Mouse (Mus musculus) hindbrain, embryonic 13.5 days (tissue): ENCODE measurements around the gene Rusc1. TPM values are rescaled to one million over a fixed set of nuclear protein-coding genes. Genes with fewer than 3 reads are reported as not detected.
A peak's percentile ranks its signal among the peaks of the same experiment; 100 is the strongest.

Experiments used
- ATAC-seq: fragments of 200-750 bp; cut with Nextera tagmentation; 2 replicates; pipeline ENCODE4 v1.8.0; 2017; ENCODE audit warnings: moderate TSS enrichment; ENCODE audit not compliant: low FRiP score
- H3K27ac ChIP-seq: fragments of 300-500 bp; sonication (generic); 2 replicates; pipeline ENCODE4 v1.5.1; 2015; ENCODE audit warnings: inconsistent platforms, mild to moderate bottlenecking, moderate library complexity
- H3K27me3 ChIP-seq: fragments of 300-500 bp; sonication (generic); 2 replicates; pipeline ENCODE4 v1.6.1; 2015; ENCODE audit warnings: mild to moderate bottlenecking, inconsistent platforms
- H3K36me3 ChIP-seq: fragments of 300-500 bp; sonication (generic); 2 replicates; pipeline ENCODE4 v1.6.1; 2015; ENCODE audit warnings: mild to moderate bottlenecking, inconsistent platforms
- H3K4me1 ChIP-seq: fragments of 300-500 bp; sonication (generic); replicated peaks from 2 replicates; pipeline ENCODE4 v1.6.1; 2015; ENCODE audit warnings: inconsistent platforms
- H3K4me2 ChIP-seq: fragments of 300-500 bp; sonication (generic); 2 replicates; pipeline ENCODE4 v1.6.1; 2015; ENCODE audit warnings: inconsistent platforms, mild to moderate bottlenecking, moderate library complexity
- H3K4me3 ChIP-seq: fragments of 300-500 bp; sonication (generic); 2 replicates; pipeline ENCODE4 v1.5.1; 2015; ENCODE audit warnings: mild to moderate bottlenecking, inconsistent platforms
- H3K9ac ChIP-seq: fragments of 300-500 bp; sonication (generic); 2 replicates; pipeline ENCODE4 v1.6.1; 2015; ENCODE audit warnings: mild to moderate bottlenecking, inconsistent platforms
- H3K9me3 ChIP-seq: fragments of 300-500 bp; sonication (generic); 2 replicates; pipeline ENCODE4 v1.6.1; 2016; ENCODE audit warnings: inconsistent platforms
- WGBS: fragments of 180-500 bp; shearing (Covaris S2); methylation state at CpG from one replicate; pipeline ENCODE4 v1.1.7; 2015; 5-methylcytosine and 5-hydroxymethylcytosine counted together
- polyA plus RNA-seq: library from polyadenylated mRNA; unstranded; fragments of >200 nt; fragmentation: Nextera tagmentation; extraction: Ambion mirVana; gene quantifications from 2 replicates; pipeline ENCODE4 v1.2.1, GENCODE M21; 2015

Rusc1 gene
- polyA plus RNA-seq, 1 experiment from 2014 or later, result 74.5 TPM

DNA sequence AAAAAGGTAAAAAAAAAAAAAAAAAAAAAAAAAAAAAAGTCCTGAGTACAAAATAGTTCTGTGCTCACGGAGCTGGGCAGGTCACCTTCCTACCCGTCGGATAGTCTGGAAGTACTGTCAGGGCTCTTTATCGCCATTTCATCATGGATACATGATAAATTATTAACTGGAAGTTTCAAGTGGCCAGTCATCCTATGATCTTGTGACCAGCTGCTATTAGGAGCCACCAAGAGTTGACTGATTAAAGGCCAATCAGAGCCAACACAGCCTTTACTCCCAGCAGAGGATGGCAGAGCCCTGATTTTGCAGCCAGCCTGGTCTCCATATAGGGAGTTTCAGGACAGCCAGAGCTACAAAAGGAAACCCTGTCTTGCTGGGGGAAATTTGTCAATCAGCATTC, 19.9 kb upstream of the Rusc1 start:
- WGBS, result 89% methylated on average over 4 of the region's 4 CpGs
- H3K9ac ChIP-seq, result no peak overlapping the region
- no peak overlapping the region for H3K27ac ChIP-seq
- no peaks in the 10 kb centered on the region for H3K4me1 ChIP-seq
- no peak overlapping the region for H3K4me3 ChIP-seq
- H3K9me3 ChIP-seq, result no peaks in the 10 kb centered on the region
- no peak for ATAC-seq
- no peaks in the 10 kb centered on the region for H3K36me3 ChIP-seq
- no peaks in the 10 kb centered on the region for H3K27me3 ChIP-seq
- no peak overlapping the region for H3K4me2 ChIP-seq

DNA sequence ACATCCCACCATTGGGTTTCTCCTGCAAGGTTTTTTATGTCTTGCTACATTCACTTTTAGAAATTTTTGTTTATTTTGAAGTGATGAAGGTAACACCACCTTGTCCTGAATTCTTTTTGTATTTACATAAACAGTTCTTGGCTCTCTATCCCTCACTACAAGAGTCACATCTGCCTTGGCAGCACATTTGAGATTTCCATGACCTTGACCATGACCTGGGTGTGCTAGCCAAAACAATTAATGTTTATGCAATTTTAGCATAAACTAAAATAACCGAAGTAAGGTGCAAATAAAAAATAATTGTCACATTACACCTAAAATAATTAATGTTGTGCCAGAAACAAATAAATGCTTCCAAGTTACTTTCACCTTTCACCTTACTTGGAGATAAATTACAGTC, 15.0 kb upstream of the Rusc1 start:
- H3K27me3 ChIP-seq, result no peaks in the 10 kb centered on the region
- WGBS, result 76% methylated on average over 1 of the region's 1 CpGs
- H3K36me3 ChIP-seq, result no peaks in the 10 kb centered on the region
- no peak overlapping the region for H3K4me2 ChIP-seq
- H3K9ac ChIP-seq, result no peak overlapping the region
- no peak overlapping the region for H3K4me3 ChIP-seq
- H3K27ac ChIP-seq, result no peak overlapping the region
- no peaks in the 10 kb centered on the region for H3K9me3 ChIP-seq
- no peaks in the 10 kb centered on the region for H3K4me1 ChIP-seq
- no peak for ATAC-seq

GRCm38 (mm10) chr3:89107545-89107944, 14.4 kb upstream of the Rusc1 start:
- Histone ChIP-seq H3K9ac (no peak overlapping the region), H3K36me3 (no peaks in the 10 kb centered on the region), H3K27me3 (no peaks in the 10 kb centered on the region), H3K27ac (no peak overlapping the region), H3K4me1 (peaks cover 2% of the 10 kb centered on the region; the same call in 1 of the 2 replicates), H3K4me3 (no peak overlapping the region), H3K9me3 (no peaks in the 10 kb centered on the region), H3K4me2 (no peak overlapping the region)
- 73% methylated on average over 3 of the region's 3 CpGs for WGBS
- no peak for ATAC-seq

GRCm38 (mm10) chr3:89106881-89107280, 13.8 kb upstream of the Rusc1 start:
- Histone ChIP-seq H3K36me3 (no peaks in the 10 kb centered on the region), H3K4me1 (peaks cover 6% of the 10 kb centered on the region)

DNA sequence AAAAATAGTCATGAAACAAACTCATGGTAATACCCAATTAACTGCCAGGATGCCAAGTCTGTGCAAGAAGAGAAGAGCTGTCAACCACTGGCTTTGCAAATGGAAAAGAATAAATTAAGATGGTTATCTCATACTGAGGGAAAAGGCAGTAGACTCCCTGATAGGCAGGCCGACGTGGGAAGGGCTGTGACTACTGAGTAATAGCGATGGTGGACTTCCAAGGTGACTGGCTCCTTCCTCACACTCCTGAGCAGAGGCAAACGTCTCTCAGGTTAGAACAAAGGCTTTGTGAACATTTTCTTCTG, 10.1 kb upstream of the Rusc1 start:
- no peak overlapping the region for H3K27ac ChIP-seq

More at GRCm38 (mm10) chr3:89106881-89107280, 13.8 kb upstream of the Rusc1 start:
- no peak overlapping the region for H3K4me2 ChIP-seq
- H3K27me3 ChIP-seq, result no peaks in the 10 kb centered on the region
- no peaks in the 10 kb centered on the region for H3K9me3 ChIP-seq
- no peak overlapping the region for H3K27ac ChIP-seq
- no peak for ATAC-seq
- H3K4me3 ChIP-seq, result no peak overlapping the region
- no peak overlapping the region for H3K9ac ChIP-seq

DNA sequence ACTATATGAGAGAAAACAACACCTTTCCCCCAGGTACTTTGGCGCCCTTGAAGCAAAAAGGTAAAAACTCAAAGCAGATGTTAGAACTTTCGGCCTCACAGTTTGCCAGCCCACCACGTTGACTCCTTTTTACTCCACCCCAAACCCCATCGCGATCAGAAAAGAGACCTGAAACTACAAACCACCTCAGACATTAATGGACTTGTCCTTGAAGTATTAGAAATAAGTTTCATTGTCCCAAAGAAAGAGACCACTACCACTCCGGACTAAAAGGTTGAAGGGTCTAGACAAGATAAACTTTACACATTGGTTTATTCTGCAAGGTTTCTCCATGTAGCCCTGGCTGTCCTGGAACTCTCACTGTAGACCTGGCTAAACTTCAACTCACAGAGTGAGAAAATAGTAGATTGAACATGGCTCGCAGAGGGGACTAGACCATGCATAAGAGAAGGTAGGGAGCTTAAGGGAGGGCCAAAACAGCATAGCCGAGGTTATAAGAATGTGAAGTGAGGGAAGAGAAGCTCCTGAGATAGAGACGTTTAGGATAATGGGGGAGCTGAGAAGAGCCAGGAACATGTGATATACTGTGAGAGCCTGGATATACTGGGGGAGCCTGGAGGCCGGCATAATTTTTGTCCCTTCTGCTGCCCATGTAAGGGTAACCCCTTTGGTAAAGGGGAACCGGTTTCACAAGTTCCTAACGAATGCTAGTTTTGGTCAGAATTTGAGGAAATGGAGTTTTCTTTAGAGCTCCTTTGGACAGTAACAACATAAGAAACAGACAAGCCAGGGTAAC, 9.6 kb upstream of the Rusc1 start:
- 67% methylated on average over 12 of the region's 12 CpGs for WGBS
- peaks cover 22% of the 10 kb centered on the region for H3K36me3 ChIP-seq
- ATAC-seq, result no peak

More for the DNA sequence above, 10.1 kb upstream of the Rusc1 start:
- peaks cover 31% of the 10 kb centered on the region for H3K4me1 ChIP-seq
- H3K36me3 ChIP-seq, result peaks cover 17% of the 10 kb centered on the region
- no peaks in the 10 kb centered on the region for H3K27me3 ChIP-seq
- H3K4me3 ChIP-seq, result no peak overlapping the region
- no peak for ATAC-seq
- no peak overlapping the region for H3K9ac ChIP-seq
- H3K9me3 ChIP-seq, result no peaks in the 10 kb centered on the region
- H3K4me2 ChIP-seq, result no peak overlapping the region
- WGBS, result 83% methylated on average over 4 of the region's 4 CpGs

GRCm38 (mm10) chr3:89101812-89102494, 8.8 kb upstream of the Rusc1 start, which contains the start of gene Fdps:
TSS of gene Fdps (minus strand) at chr3:89101959.
- Histone ChIP-seq H3K9me3 (no peaks in the 10 kb centered on the region), H3K9ac (peak within 1 kb of the TSS; percentile 86), H3K36me3 (peaks cover 28% of the 10 kb centered on the region), H3K4me3 (peak within 1 kb of the TSS; percentile 71), H3K27me3 (no peaks in the 10 kb centered on the region), H3K4me1 (peaks cover 33% of the 10 kb centered on the region), H3K4me2 (peak within 1 kb of the TSS; percentile 88), H3K27ac (peak within 1 kb of the TSS; percentile 81)
- ATAC-seq, result peak; percentile 99
- WGBS, result under 1% methylated on average over 26 of the region's 26 CpGs

More for the DNA sequence above, 9.6 kb upstream of the Rusc1 start:
- H3K27me3 ChIP-seq, result no peaks in the 10 kb centered on the region
- H3K4me1 ChIP-seq, result peaks cover 33% of the 10 kb centered on the region
- no peaks in the 10 kb centered on the region for H3K9me3 ChIP-seq
- H3K4me2 ChIP-seq, result peak overlapping the region; percentile 55
- H3K4me3 ChIP-seq, result peak overlapping the region; percentile 71
- peak overlapping the region; percentile 81 for H3K27ac ChIP-seq
- H3K9ac ChIP-seq, result peak overlapping the region; percentile 30; the same call in 1 of the 2 replicates

GRCm38 (mm10) chr3:89101459-89101811, 8.3 kb upstream of the Rusc1 start:
- peak; percentile 50 for ATAC-seq
- no peaks in the 10 kb centered on the region for H3K27me3 ChIP-seq
- under 1% methylated on average over 19 of the region's 19 CpGs for WGBS

GRCm38 (mm10) chr3:89100811-89101210, 7.7 kb upstream of the Rusc1 start, which contains the start of gene Gm43738:
TSS of gene Gm43738 (minus strand) at chr3:89101099.
- H3K4me3 ChIP-seq, result peak within 1 kb of the TSS; percentile 71
- H3K9me3 ChIP-seq, result no peaks in the 10 kb centered on the region
- 37% methylated on average over 7 of the region's 7 CpGs for WGBS
- peak within 1 kb of the TSS; percentile 88 for H3K4me2 ChIP-seq
- no peak for ATAC-seq
- H3K4me1 ChIP-seq, result peaks cover 33% of the 10 kb centered on the region
- H3K27ac ChIP-seq, result peak within 1 kb of the TSS; percentile 81
- no peaks in the 10 kb centered on the region for H3K27me3 ChIP-seq
- H3K9ac ChIP-seq, result peak within 1 kb of the TSS; percentile 86
- peaks cover 40% of the 10 kb centered on the region for H3K36me3 ChIP-seq

More at GRCm38 (mm10) chr3:89101459-89101811, 8.3 kb upstream of the Rusc1 start:
- Histone ChIP-seq H3K9ac (peak overlapping the region; percentile 86), H3K4me3 (peak overlapping the region; percentile 71), H3K27ac (peak overlapping the region; percentile 81), H3K9me3 (no peaks in the 10 kb centered on the region), H3K36me3 (peaks cover 34% of the 10 kb centered on the region), H3K4me2 (peak overlapping the region; percentile 88), H3K4me1 (peaks cover 33% of the 10 kb centered on the region)

DNA sequence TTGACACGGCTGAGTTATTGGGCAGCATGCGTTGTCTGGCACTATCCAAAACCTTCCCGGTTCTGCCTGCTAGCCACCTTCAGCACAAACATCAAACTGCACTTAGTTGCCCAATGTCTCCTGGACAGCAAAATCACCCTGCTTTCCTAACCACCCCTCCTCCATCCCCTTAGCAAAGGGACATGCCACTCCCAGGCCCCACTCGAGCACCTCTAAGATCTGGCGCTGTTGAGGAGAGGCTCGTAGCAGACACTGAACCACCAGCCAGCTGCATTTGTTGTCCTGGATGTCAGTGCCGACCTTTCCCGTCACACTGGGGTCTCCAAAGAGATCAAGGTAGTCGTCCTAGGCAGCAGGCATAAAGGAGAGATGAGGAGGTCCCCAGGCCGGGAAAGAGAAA, 910 bp upstream of the Rusc1 start:
- Histone ChIP-seq H3K36me3 (peaks cover 55% of the 10 kb centered on the region), H3K4me3 (no peak overlapping the region), H3K27ac (peak overlapping the region; percentile 89; the same call in 1 of the 2 replicates), H3K4me2 (no peak overlapping the region), H3K9ac (no peak overlapping the region), H3K4me1 (peaks cover 40% of the 10 kb centered on the region), H3K9me3 (no peaks in the 10 kb centered on the region), H3K27me3 (peaks cover 5% of the 10 kb centered on the region)
- ATAC-seq, result no peak
- 85% methylated on average over 10 of the region's 10 CpGs for WGBS

- Histone ChIP-seq H3K4me2 (peak overlapping the region; percentile 91), H3K27me3 (peaks cover 18% of the 10 kb centered on the region), H3K4me1 (peaks cover 49% of the 10 kb centered on the region), H3K36me3 (peaks cover 56% of the 10 kb centered on the region), H3K9ac (peak overlapping the region; percentile 90), H3K9me3 (no peaks in the 10 kb centered on the region), H3K4me3 (peak overlapping the region; percentile 69), H3K27ac (peak overlapping the region; percentile 89)
- 14% methylated on average over 11 of the region's 11 CpGs for WGBS
- ATAC-seq, result peak; percentile 33
These were observed 511 bp downstream of the Rusc1 start for GRCm38 (mm10) chr3:89092509-89093090.

- peak overlapping the region; percentile 90 for H3K9ac ChIP-seq
- peaks cover 18% of the 10 kb centered on the region for H3K27me3 ChIP-seq
- no peak for ATAC-seq
- peak overlapping the region; percentile 91 for H3K4me2 ChIP-seq
- WGBS, result 6% methylated on average over 20 of the region's 20 CpGs
- H3K9me3 ChIP-seq, result no peaks in the 10 kb centered on the region
- peaks cover 54% of the 10 kb centered on the region for H3K4me1 ChIP-seq
- H3K27ac ChIP-seq, result peak overlapping the region; percentile 89
- H3K36me3 ChIP-seq, result peaks cover 56% of the 10 kb centered on the region
- H3K4me3 ChIP-seq, result peak overlapping the region; percentile 69
These were observed 1.2 kb downstream of the Rusc1 start for GRCm38 (mm10) chr3:89091811-89092508.
